In the genomic region with DNA sequence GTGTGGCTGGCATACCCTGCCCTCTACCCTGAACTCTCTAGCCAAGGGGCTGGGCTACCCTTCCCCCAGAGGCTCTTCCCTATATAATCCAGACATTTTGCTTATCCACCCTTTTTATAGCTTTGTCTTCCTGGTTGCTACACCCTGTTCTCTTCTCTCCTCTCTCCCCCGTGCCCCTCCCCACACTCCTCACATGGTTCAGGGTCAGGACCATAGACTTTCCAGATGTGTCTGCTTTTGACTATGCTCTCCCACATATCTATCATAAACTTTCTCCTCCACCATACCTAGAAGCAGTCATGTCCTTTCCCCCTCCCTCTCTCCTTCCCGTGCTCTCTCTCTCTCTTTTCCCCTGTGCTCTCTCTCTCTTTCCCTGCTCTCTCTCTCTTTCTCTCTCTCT, we compare ENCODE assay signal across 13 mouse cellular contexts.
DNase-seq lines count a peak whose midpoint lies in the region; ATAC-seq lines count a peak whose summit lies in the region.
"Had no signal": no experiment of that assay in that cellular context is flagged by ENCODE, and none has a peak within 500 bp of the region (broad histone marks: within the 10 kb centered on the region; RNA-seq: fewer than 3 reads in every experiment).

No protein-coding gene starts in this region.

- no peaks in the 10 kb centered on the region for H3K9me3 ChIP-seq in neural tube, embryonic 11.5 days (ENCODE audit: control insufficient read depth, low read length)
- no peaks in the 10 kb centered on the region for H3K9me3 ChIP-seq in intestine, embryonic 16.5 days (ENCODE audit: control insufficient read depth, low read length)
- H3K9me3 ChIP-seq in midbrain, embryonic 15.5 days, result no peaks in the 10 kb centered on the region

- no peak overlapping the region for H3K4me3 ChIP-seq in neural tube, embryonic 11.5 days (ENCODE audit: low read depth, low read length)
- H3K4me3 ChIP-seq in intestine, embryonic 16.5 days (ENCODE audit: low read length), result no peak overlapping the region
- H3K4me3 ChIP-seq in midbrain, embryonic 15.5 days, result no peak overlapping the region

- H3K27ac ChIP-seq in neural tube, embryonic 11.5 days (ENCODE audit: low read depth, low read length), result no peak overlapping the region
- no peak overlapping the region for H3K27ac ChIP-seq in intestine, embryonic 16.5 days (ENCODE audit: low read length)
- no peak overlapping the region for H3K27ac ChIP-seq in midbrain, embryonic 15.5 days

- peak; percentile 2; the same call in 1 of the 2 replicates for ATAC-seq in neural tube, embryonic 11.5 days (ENCODE audit: insufficient read depth, low FRiP score, low TSS enrichment)
- peak; percentile 41 for ATAC-seq in intestine, embryonic 16.5 days
- peak; percentile 51 for ATAC-seq in midbrain, embryonic 15.5 days (replicated peaks)

- intact Hi-C loops in gastrocnemius, postnatal 36 days (cut with DNase I), result no loop called here

- no peak overlapping the region for H3K9ac ChIP-seq in neural tube, embryonic 11.5 days (ENCODE audit: low read length)
- no peak overlapping the region for H3K9ac ChIP-seq in intestine, embryonic 16.5 days (ENCODE audit: low read depth, low read length)
- H3K9ac ChIP-seq in midbrain, embryonic 15.5 days, result no peak overlapping the region

- 17% methylated on average over 2 of the region's 2 CpGs for WGBS in neural tube, embryonic 11.5 days
- 14% methylated on average over 2 of the region's 2 CpGs for WGBS in intestine, embryonic 16.5 days
- 30% methylated on average over 2 of the region's 2 CpGs for WGBS in midbrain, embryonic 15.5 days

- DNase-seq in neural tube, embryonic 11.5 days (ENCODE audit: low spot score), result no peak
- no peak for DNase-seq in neural tube, embryonic 10.5 days (ENCODE audit: extremely low spot score, low spot score)
- no peak for DNase-seq in adrenal gland, postnatal 4 days (ENCODE audit: low spot score in 2 of 2)
- no peak for DNase-seq in gastrocnemius, postnatal 36 days
- DNase-seq in layer of hippocampus, adult 18-20 months (ENCODE audit: low spot score in 2 of 2), result no peak
- DNase-seq: adrenal gland, adult 8-10 months; cerebellum, adult 18-20 months; heart, postnatal 10 days; lung, adult 18-20 months; lung, postnatal 4 days; right cerebral cortex, postnatal 14 days had no signal

- H3K36me3 ChIP-seq in neural tube, embryonic 11.5 days (ENCODE audit: control insufficient read depth, insufficient read depth, low read length), result no peaks in the 10 kb centered on the region
- H3K36me3 ChIP-seq in intestine, embryonic 16.5 days (ENCODE audit: control insufficient read depth, insufficient read depth, low read length), result no peaks in the 10 kb centered on the region; the same call in 1 of the 2 replicates
- no peaks in the 10 kb centered on the region for H3K36me3 ChIP-seq in midbrain, embryonic 15.5 days (replicated peaks)

- H3K4me1 ChIP-seq in neural tube, embryonic 11.5 days (ENCODE audit: control insufficient read depth, insufficient read depth, low read length), result peaks cover 16% of the 10 kb centered on the region
- peaks cover 32% of the 10 kb centered on the region for H3K4me1 ChIP-seq in intestine, embryonic 16.5 days (ENCODE audit: control insufficient read depth, insufficient read depth, low read length)
- peaks cover 16% of the 10 kb centered on the region for H3K4me1 ChIP-seq in midbrain, embryonic 15.5 days

- H3K4me2 ChIP-seq in neural tube, embryonic 11.5 days (ENCODE audit: low read depth), result no peak overlapping the region
- no peak overlapping the region for H3K4me2 ChIP-seq in intestine, embryonic 16.5 days (ENCODE audit: low read depth, low read length)
- H3K4me2 ChIP-seq in midbrain, embryonic 15.5 days, result no peak overlapping the region

- no peaks in the 10 kb centered on the region for H3K27me3 ChIP-seq in neural tube, embryonic 11.5 days (ENCODE audit: control insufficient read depth, insufficient read depth, low read length)
- no peaks in the 10 kb centered on the region for H3K27me3 ChIP-seq in intestine, embryonic 16.5 days (replicated peaks; ENCODE audit: control insufficient read depth, insufficient read depth, low read length)
- no peaks in the 10 kb centered on the region for H3K27me3 ChIP-seq in midbrain, embryonic 15.5 days (replicated peaks)
